Mouse (Mus musculus): ENCODE measurements around the gene Tmem8. TPM values are rescaled to one million over a fixed set of nuclear protein-coding genes. Genes with fewer than 3 reads are reported as not detected.
A peak's percentile ranks its signal among the peaks of the same experiment; 100 is the strongest.

Tmem8 gene
- total and polyA plus RNA-seq, 2 experiments from 2014 or later = 3.5 to 9.0 TPM

- Histone ChIP-seq H3K4me2 (ENCODE audit: low read depth, low read length, poor library complexity, severe bottlenecking) (no peak overlapping the region), H3K9me3 (ENCODE audit: low read length) (no peaks in the 10 kb centered on the region), H3K9ac (replicated peaks; ENCODE audit: low read length, poor library complexity, severe bottlenecking) (no peak overlapping the region), H3K27me3 (ENCODE audit: insufficient read depth, low read length) (peaks cover 1% of the 10 kb centered on the region; the same call in 1 of the 2 replicates), H3K4me3 (ENCODE audit: low read depth, low read length) (no peak overlapping the region), H3K36me3 (ENCODE audit: insufficient read depth, low read length) (no peaks in the 10 kb centered on the region), H3K4me1 (ENCODE audit: insufficient read depth, low read length) (no peaks in the 10 kb centered on the region), H3K27ac (ENCODE audit: low read depth, low read length) (no peak overlapping the region)
- no peak for ATAC-seq (ENCODE audit: low FRiP score)
- DNase-seq (ENCODE audit: low spot score) = no peak
- 63% methylated on average over 4 of the region's 4 CpGs for WGBS
- no peak for TF ChIP-seq CTCF (IDR thresholded peaks at IDR 0.05)
Observed at GRCm38 (mm10) chr17:26105619-26106018, 7.5 kb upstream of the Tmem8 start.

DNA sequence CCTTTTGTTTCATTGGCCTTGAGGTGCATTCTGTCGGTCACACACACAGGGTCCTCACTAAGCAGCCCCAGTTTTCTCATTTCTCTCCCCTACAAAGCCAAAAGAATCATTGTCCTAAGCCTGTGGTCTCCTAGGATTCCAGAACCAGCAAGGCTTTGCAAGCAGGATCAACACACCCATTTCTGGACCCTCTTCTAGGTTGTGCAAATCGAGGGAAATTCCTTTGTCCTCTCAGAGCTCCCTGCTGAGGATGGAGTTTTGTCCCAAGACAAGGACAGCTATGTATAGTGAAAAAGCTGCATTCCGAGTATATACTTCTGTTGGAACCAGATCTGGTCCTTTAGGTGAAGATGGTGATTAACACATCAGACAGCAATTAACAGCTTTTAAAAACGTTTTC lies 2.9 kb upstream of the Tmem8 start:
- no peaks in the 10 kb centered on the region for H3K9me3 ChIP-seq (ENCODE audit: low read length)
- DNase-seq (ENCODE audit: low spot score) = no peak

GRCm38 (mm10) chr17:26111024-26111423 lies 2.1 kb upstream of the Tmem8 start:
- Histone ChIP-seq H3K9me3 (ENCODE audit: low read length) (no peaks in the 10 kb centered on the region), H3K27me3 (ENCODE audit: insufficient read depth, low read length) (peaks cover 15% of the 10 kb centered on the region; the same call in 1 of the 2 replicates), H3K27ac (ENCODE audit: low read depth, low read length) (no peak overlapping the region), H3K9ac (replicated peaks; ENCODE audit: low read length, poor library complexity, severe bottlenecking) (no peak overlapping the region), H3K4me3 (ENCODE audit: low read depth, low read length) (no peak overlapping the region), H3K4me2 (ENCODE audit: low read depth, low read length, poor library complexity, severe bottlenecking) (no peak overlapping the region), H3K36me3 (ENCODE audit: insufficient read depth, low read length) (no peaks in the 10 kb centered on the region), H3K4me1 (ENCODE audit: insufficient read depth, low read length) (no peaks in the 10 kb centered on the region)
- TF ChIP-seq CTCF (IDR thresholded peaks at IDR 0.05) = no peak
- no peak for DNase-seq (ENCODE audit: low spot score)
- ATAC-seq (ENCODE audit: low FRiP score) = no peak
- 10% methylated on average over 4 of the region's 4 CpGs for WGBS

More for the DNA sequence above, 2.9 kb upstream of the Tmem8 start:
- no peaks in the 10 kb centered on the region for H3K4me1 ChIP-seq (ENCODE audit: insufficient read depth, low read length)
- H3K27me3 ChIP-seq (ENCODE audit: insufficient read depth, low read length) = peaks cover 6% of the 10 kb centered on the region; the same call in 1 of the 2 replicates
- no peak overlapping the region for H3K4me2 ChIP-seq (ENCODE audit: low read depth, low read length, poor library complexity, severe bottlenecking)
- H3K27ac ChIP-seq (ENCODE audit: low read depth, low read length) = no peak overlapping the region
- no peak for ATAC-seq (ENCODE audit: low FRiP score)
- H3K9ac ChIP-seq (replicated peaks; ENCODE audit: low read length, poor library complexity, severe bottlenecking) = no peak overlapping the region
- no peak for TF ChIP-seq CTCF (IDR thresholded peaks at IDR 0.05)
- 22% methylated on average over 4 of the region's 4 CpGs for WGBS
- no peaks in the 10 kb centered on the region for H3K36me3 ChIP-seq (ENCODE audit: insufficient read depth, low read length)
- no peak overlapping the region for H3K4me3 ChIP-seq (ENCODE audit: low read depth, low read length)

- Histone ChIP-seq H3K27ac (ENCODE audit: low read depth, low read length) (no peak overlapping the region), H3K27me3 (ENCODE audit: insufficient read depth, low read length) (peaks cover 21% of the 10 kb centered on the region; the same call in 1 of the 2 replicates), H3K9me3 (ENCODE audit: low read length) (no peaks in the 10 kb centered on the region), H3K4me2 (ENCODE audit: low read depth, low read length, poor library complexity, severe bottlenecking) (no peak overlapping the region), H3K9ac (replicated peaks; ENCODE audit: low read length, poor library complexity, severe bottlenecking) (no peak overlapping the region), H3K36me3 (ENCODE audit: insufficient read depth, low read length) (no peaks in the 10 kb centered on the region), H3K4me3 (ENCODE audit: low read depth, low read length) (no peak overlapping the region), H3K4me1 (ENCODE audit: insufficient read depth, low read length) (no peaks in the 10 kb centered on the region)
- TF ChIP-seq CTCF (IDR thresholded peaks at IDR 0.05) = no peak
- DNase-seq (ENCODE audit: low spot score) (no peak), ATAC-seq (ENCODE audit: low FRiP score) (no peak)
- 22% methylated on average over 4 of the region's 4 CpGs for whole genome bisulfite sequencing
Observed at GRCm38 (mm10) chr17:26111722-26112121, 1.4 kb upstream of the Tmem8 start.

DNA sequence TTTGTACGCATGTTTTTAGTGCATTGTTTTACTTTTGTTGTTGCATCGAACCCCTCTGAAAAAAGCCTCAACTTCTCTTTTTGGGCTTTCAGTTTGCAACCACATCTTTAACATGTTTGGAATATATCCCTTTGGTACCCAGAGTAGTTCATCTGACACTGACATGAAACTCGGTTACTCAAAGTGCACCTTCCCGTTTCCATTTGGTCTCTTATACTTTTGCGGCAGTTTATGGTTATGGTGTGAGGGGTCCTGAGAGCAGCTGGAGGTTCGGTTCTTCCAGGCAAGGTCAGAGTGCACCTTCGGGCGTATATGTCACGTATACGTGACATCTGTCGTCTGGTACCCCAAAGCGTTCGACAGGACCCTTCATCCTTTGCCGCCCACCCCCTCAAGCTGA lies 348 bp upstream of the Tmem8 start:
- TF ChIP-seq CTCF (IDR thresholded peaks at IDR 0.05) = no peak
- 18% methylated on average over 14 of the region's 14 CpGs for WGBS

GRCm38 (mm10) chr17:26114061-26114460 lies 962 bp downstream of the Tmem8 start:
- H3K4me3 ChIP-seq (ENCODE audit: low read depth, low read length) = peak overlapping the region; percentile 74
- no peaks in the 10 kb centered on the region for H3K4me1 ChIP-seq (ENCODE audit: insufficient read depth, low read length)
- no peaks in the 10 kb centered on the region for H3K36me3 ChIP-seq (ENCODE audit: insufficient read depth, low read length)
- H3K9ac ChIP-seq (replicated peaks; ENCODE audit: low read length, poor library complexity, severe bottlenecking) = peak overlapping the region; percentile 88
- 11% methylated on average over 8 of the region's 8 CpGs for WGBS
- no peak overlapping the region for H3K27ac ChIP-seq (ENCODE audit: low read depth, low read length)
- DNase-seq (ENCODE audit: low spot score) (no peak), ATAC-seq (ENCODE audit: low FRiP score) (no peak)
- peak overlapping the region; percentile 93 for H3K4me2 ChIP-seq (ENCODE audit: low read depth, low read length, poor library complexity, severe bottlenecking)
- no peak for TF ChIP-seq CTCF (IDR thresholded peaks at IDR 0.05)
- peaks cover 34% of the 10 kb centered on the region; the same call in 1 of the 2 replicates for H3K27me3 ChIP-seq (ENCODE audit: insufficient read depth, low read length)
- H3K9me3 ChIP-seq (ENCODE audit: low read length) = no peaks in the 10 kb centered on the region

More for the DNA sequence above, 348 bp upstream of the Tmem8 start:
- Histone ChIP-seq H3K4me3 (ENCODE audit: low read depth, low read length) (peak overlapping the region; percentile 74), H3K4me1 (ENCODE audit: insufficient read depth, low read length) (no peaks in the 10 kb centered on the region), H3K27ac (ENCODE audit: low read depth, low read length) (no peak overlapping the region), H3K4me2 (ENCODE audit: low read depth, low read length, poor library complexity, severe bottlenecking) (peak overlapping the region; percentile 93), H3K9ac (replicated peaks; ENCODE audit: low read length, poor library complexity, severe bottlenecking) (peak overlapping the region; percentile 88), H3K9me3 (ENCODE audit: low read length) (no peaks in the 10 kb centered on the region), H3K27me3 (ENCODE audit: insufficient read depth, low read length) (peaks cover 28% of the 10 kb centered on the region; the same call in 1 of the 2 replicates), H3K36me3 (ENCODE audit: insufficient read depth, low read length) (no peaks in the 10 kb centered on the region)
- no peak for DNase-seq (ENCODE audit: low spot score)
- ATAC-seq (ENCODE audit: low FRiP score) = no peak
